Mouse (Mus musculus) stomach, postnatal 0 days (tissue): ENCODE results near the gene Olfr629. TPM values are rescaled to one million over a fixed set of nuclear protein-coding genes. Genes with fewer than 3 reads are reported as not detected.
"Not testable (repeated sequence)": the region's sequence is repeated elsewhere in the genome, so short reads cannot be mapped to it uniquely, and the experiment has no call there.

Experiments
- ATAC-seq: fragments of 200-750 bp; cut with Nextera tagmentation; 2 replicates; pipeline ENCODE4 v1.8.0; 2017; ENCODE audit not compliant: low FRiP score, low TSS enrichment
- DNase-seq: peaks from one replicate; pipeline ENCODE4 v3.0.0-alpha.2; 2016; ENCODE audit warnings: low spot score
- H3K27ac ChIP-seq: fragments of 300-500 bp; sonication (generic); replicated peaks from 2 replicates; pipeline ENCODE4 v1.5.1; 2014; ENCODE audit warnings: mild to moderate bottlenecking, control low read depth
- H3K27me3 ChIP-seq: fragments of 300-500 bp; sonication (generic); 2 replicates; pipeline ENCODE4 v1.6.1; 2014; ENCODE audit warnings: low read length; ENCODE audit not compliant: control insufficient read depth, insufficient read depth
- H3K36me3 ChIP-seq: fragments of 300-500 bp; sonication (generic); 2 replicates; pipeline ENCODE4 v1.6.1; 2014; ENCODE audit warnings: low read length, mixed read lengths; ENCODE audit not compliant: control insufficient read depth, insufficient read depth
- H3K4me1 ChIP-seq: fragments of 300-500 bp; sonication (generic); replicated peaks from 2 replicates; pipeline ENCODE4 v1.6.1; 2014; ENCODE audit warnings: antibody characterized with exemption; ENCODE audit not compliant: control insufficient read depth, insufficient read depth
- H3K4me2 ChIP-seq: fragments of 300-500 bp; sonication (generic); replicated peaks from 2 replicates; pipeline ENCODE4 v1.6.1; 2014; ENCODE audit warnings: low read depth, mild to moderate bottlenecking, control low read depth, moderate library complexity
- H3K4me3 ChIP-seq: fragments of 300-500 bp; sonication (generic); 2 replicates; pipeline ENCODE4 v1.5.1; 2014; ENCODE audit warnings: low read depth, low read length, control low read depth
- H3K9ac ChIP-seq: fragments of 300-500 bp; sonication (generic); 2 replicates; pipeline ENCODE4 v1.6.1; 2014; ENCODE audit warnings: mild to moderate bottlenecking, low read length, control low read depth, mixed read lengths
- H3K9me3 ChIP-seq: fragments of 300-500 bp; sonication (generic); 2 replicates; pipeline ENCODE4 v1.6.1; 2016; ENCODE audit warnings: low read length; ENCODE audit not compliant: control insufficient read depth
- CTCF ChIP-seq: IDR thresholded peaks from 2 replicates; pipeline ENCODE4 v1.5.1; 2016; ENCODE audit warnings: antibody characterized with exemption, low read depth, mild to moderate bottlenecking, moderate library complexity
- EP300 ChIP-seq: optimal IDR thresholded peaks from 2 replicates; pipeline ENCODE3; 2016; ENCODE audit warnings: antibody characterized with exemption
- WGBS: fragments of 180-500 bp; shearing (Covaris S2); extraction: QIAGEN DNeasy Blood & Tissue Kit; methylation state at CpG from one replicate; pipeline ENCODE4 v1.1.7; 2014; 5-methylcytosine and 5-hydroxymethylcytosine counted together
- polyA plus RNA-seq: library from polyadenylated mRNA; unstranded; fragments of >200 nt; fragmentation: Nextera tagmentation; extraction: Ambion mirVana; gene quantifications from 2 replicates; pipeline ENCODE4 v1.2.1, GENCODE M21; 2015

The Olfr629 gene
- polyA plus RNA-seq, 1 experiment from 2014 or later, result not detected

- no peak for TF ChIP-seq EP300
- no peak for TF ChIP-seq CTCF
- no peak for ATAC-seq
- H3K9ac ChIP-seq, result no peak within 1 kb of the TSS
- 36% methylated on average over 2 of the region's 2 CpGs for WGBS
- H3K27ac ChIP-seq, result no peak within 1 kb of the TSS
- H3K36me3 ChIP-seq, result no peaks in the 10 kb centered on the region
- DNase-seq, result no peak
- no peak within 1 kb of the TSS for H3K4me2 ChIP-seq
- H3K4me3 ChIP-seq, result no peak within 1 kb of the TSS
- no peaks in the 10 kb centered on the region for H3K27me3 ChIP-seq
- H3K9me3 ChIP-seq, result no peaks in the 10 kb centered on the region
- H3K4me1 ChIP-seq, result no peaks in the 10 kb centered on the region
Observed at GRCm38 (mm10) chr7:103757233-103757632, 12.5 kb upstream of the Olfr629 start, which contains the start of gene Olfr630. TSS of gene Olfr630 (minus strand) at chr7:103757333.

DNA sequence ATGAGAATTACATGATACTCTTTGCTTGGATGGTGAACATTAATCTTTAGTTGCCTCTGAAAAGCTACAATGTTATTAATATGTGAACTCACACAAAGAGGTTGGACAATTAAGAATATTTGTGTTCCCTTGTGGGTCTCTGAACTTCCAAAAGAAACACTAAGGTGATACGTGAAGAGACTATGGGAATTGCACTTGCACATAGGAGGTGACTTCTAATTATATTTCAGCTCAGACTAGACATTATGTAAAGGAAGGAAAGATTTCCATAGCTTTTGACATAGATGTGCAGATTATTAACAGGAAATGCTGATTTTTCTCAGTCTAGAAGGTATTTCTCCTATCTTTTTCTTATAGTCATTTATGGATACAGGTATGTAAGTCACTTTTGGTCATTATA lies 14.7 kb downstream of the Olfr629 start, which contains the start of gene Olfr628:
TSS of gene Olfr628 (plus strand) at position 301 of the 400 bp plus-strand sequence.
- DNase-seq (no peak), ATAC-seq (no peak)
- H3K36me3 ChIP-seq, result no peaks in the 10 kb centered on the region
- H3K4me2 ChIP-seq, result no peak within 1 kb of the TSS
- no peaks in the 10 kb centered on the region for H3K9me3 ChIP-seq
- no peaks in the 10 kb centered on the region for H3K27me3 ChIP-seq
- H3K4me1 ChIP-seq, result no peaks in the 10 kb centered on the region
- H3K4me3 ChIP-seq, result no peak within 1 kb of the TSS
- H3K9ac ChIP-seq, result no peak within 1 kb of the TSS
- TF ChIP-seq CTCF (no peak), EP300 (no peak)
- H3K27ac ChIP-seq, result no peak within 1 kb of the TSS
- 77% methylated on average over 1 of the region's 1 CpGs for WGBS

- not testable (repeated sequence) for ATAC-seq, H3K27ac ChIP-seq, H3K27me3 ChIP-seq, H3K9ac ChIP-seq, H3K4me2 ChIP-seq, H3K9me3 ChIP-seq, H3K4me3 ChIP-seq, DNase-seq, H3K4me1 ChIP-seq, H3K36me3 ChIP-seq
- whole genome bisulfite sequencing, result 88% methylated on average over 1 of the region's 1 CpGs
Observed at GRCm38 (mm10) chr7:103716398-103716797, 28.3 kb downstream of the Olfr629 start.

DNA sequence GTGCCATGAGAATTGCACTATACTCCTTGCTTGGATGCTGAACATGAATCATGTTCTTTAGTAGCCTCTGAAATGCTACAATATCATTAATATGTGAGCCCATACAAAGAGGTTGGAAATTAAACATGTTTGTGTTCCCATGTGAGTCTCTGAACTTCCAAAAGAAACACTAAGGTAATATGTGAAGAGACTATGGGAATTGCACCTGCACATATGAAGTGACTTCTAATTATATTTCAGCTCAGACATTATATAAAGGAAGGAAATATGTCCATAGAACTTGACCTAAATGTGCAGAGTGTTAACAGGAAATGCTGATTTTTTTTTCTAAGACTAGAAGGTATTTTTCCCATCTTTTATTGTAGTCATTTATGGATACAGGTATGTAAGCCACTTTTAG lies 30.4 kb downstream of the Olfr629 start, which contains the start of gene Olfr243:
TSS of gene Olfr243 (plus strand) at position 301 of the 400 bp plus-strand sequence.
- DNase-seq, result no peak
- no peak for TF ChIP-seq CTCF
- Histone ChIP-seq H3K36me3 (no peaks in the 10 kb centered on the region), H3K27me3 (no peaks in the 10 kb centered on the region), H3K9ac (no peak within 1 kb of the TSS), H3K4me1 (no peaks in the 10 kb centered on the region), H3K27ac (no peak within 1 kb of the TSS), H3K4me2 (no peak within 1 kb of the TSS), H3K4me3 (no peak within 1 kb of the TSS), H3K9me3 (no peaks in the 10 kb centered on the region)
- ATAC-seq, result no peak

DNA sequence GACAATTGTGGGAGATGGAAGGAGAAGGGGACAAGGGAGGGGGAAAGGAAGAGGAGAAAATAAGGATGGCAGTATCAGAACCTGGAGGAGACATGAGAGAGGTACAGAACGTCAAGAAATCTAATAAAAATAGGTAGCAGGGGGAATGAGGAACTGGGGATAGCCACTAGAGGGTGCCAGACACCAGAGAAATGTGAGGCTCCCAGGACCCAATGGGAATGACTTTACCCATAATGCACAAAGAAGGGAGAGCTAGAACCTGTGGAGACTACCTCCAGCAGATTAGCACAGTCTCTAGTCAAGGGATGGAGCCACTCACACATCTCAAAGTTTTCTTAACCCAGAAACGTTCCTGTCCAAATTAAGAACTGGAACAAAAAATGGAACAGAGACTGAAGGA lies 32.7 kb downstream of the Olfr629 start:
- H3K36me3 ChIP-seq, result no peaks in the 10 kb centered on the region
- TF ChIP-seq CTCF (peak; percentile 50), EP300 (no peak)
- no peaks in the 10 kb centered on the region for H3K4me1 ChIP-seq
- no peak overlapping the region for H3K27ac ChIP-seq
- no peak overlapping the region for H3K4me3 ChIP-seq
- H3K27me3 ChIP-seq, result no peaks in the 10 kb centered on the region
- no peak overlapping the region for H3K9ac ChIP-seq
- WGBS, result 30% methylated on average over 2 of the region's 2 CpGs
- H3K9me3 ChIP-seq, result no peaks in the 10 kb centered on the region
- DNase-seq (no peak), ATAC-seq (no peak)
- no peak overlapping the region for H3K4me2 ChIP-seq

DNA sequence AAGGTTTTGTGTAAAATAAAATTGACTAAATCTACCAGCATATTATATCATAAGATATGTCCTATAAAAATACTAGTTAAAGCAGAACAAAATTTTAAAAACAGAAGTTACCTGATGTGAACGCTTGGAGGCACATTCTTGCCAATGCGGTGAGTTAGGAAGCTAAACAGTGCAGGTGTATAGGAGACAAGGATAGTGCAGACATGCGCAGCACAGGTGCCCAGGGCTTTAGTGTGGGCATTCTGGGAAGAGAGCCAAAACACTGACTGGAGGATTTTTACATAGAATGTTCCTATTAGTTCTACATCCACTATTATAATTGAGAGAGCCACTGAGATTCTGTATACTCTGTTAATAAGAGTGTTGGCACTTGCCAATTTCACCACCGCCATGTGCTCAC lies 45.3 kb downstream of the Olfr629 start:
- Histone ChIP-seq H3K4me3 (no peak overlapping the region), H3K27me3 (no peaks in the 10 kb centered on the region), H3K27ac (no peak overlapping the region), H3K4me2 (no peak overlapping the region), H3K9ac (no peak overlapping the region), H3K4me1 (no peaks in the 10 kb centered on the region), H3K36me3 (no peaks in the 10 kb centered on the region), H3K9me3 (no peaks in the 10 kb centered on the region)
- 82% methylated on average over 4 of the region's 4 CpGs for WGBS
- TF ChIP-seq EP300 (no peak), CTCF (no peak)
- DNase-seq (no peak), ATAC-seq (no peak)

Other genes with a start within 250 kb of the Olfr629 start
- gene Olfr609, start 246.9 kb downstream of the Olfr629 start, polyA plus RNA-seq, result not detected in 2 replicates
- not detected in 2 replicates for gene Olfr610, start 232.8 kb downstream of the Olfr629 start, polyA plus RNA-seq
- gene Olfr611, start 224.1 kb downstream of the Olfr629 start, polyA plus RNA-seq, result not detected in 2 replicates
- not detected in 2 replicates for gene Olfr612, start 202.2 kb downstream of the Olfr629 start, polyA plus RNA-seq
- not detected in 2 replicates for gene Olfr613, start 196.9 kb downstream of the Olfr629 start, polyA plus RNA-seq
- not detected in 2 replicates for gene Olfr615, start 188.9 kb downstream of the Olfr629 start, polyA plus RNA-seq
- not detected in 2 replicates for gene Olfr616, start 175.8 kb downstream of the Olfr629 start, polyA plus RNA-seq
- gene Olfr617, start 171.9 kb downstream of the Olfr629 start, polyA plus RNA-seq, result not detected in 2 replicates
- gene Olfr618, start 154.8 kb downstream of the Olfr629 start, polyA plus RNA-seq, result 0.10 and 0.22 TPM in 2 replicates
- not detected in 2 replicates for gene Olfr619, start 144.4 kb downstream of the Olfr629 start, polyA plus RNA-seq
- gene Olfr620, start 132.4 kb downstream of the Olfr629 start, polyA plus RNA-seq, result 0.10 TPM in 1 of 2 replicates, not detected in the other
- not detected in 2 replicates for gene Olfr622, start 102.2 kb downstream of the Olfr629 start, polyA plus RNA-seq
- gene Olfr623, start 81.2 kb downstream of the Olfr629 start, polyA plus RNA-seq, result not detected in 2 replicates
- 0.02 TPM in 1 of 2 replicates, not detected in the other for gene Olfr624, start 73.8 kb downstream of the Olfr629 start, polyA plus RNA-seq
- gene Olfr625-ps1, start 62.2 kb downstream of the Olfr629 start, polyA plus RNA-seq, result not detected in 2 replicates
- gene Olfr243, start 30.3 kb downstream of the Olfr629 start, polyA plus RNA-seq, result not detected in 2 replicates
- not detected in 2 replicates for gene Olfr628, start 14.6 kb downstream of the Olfr629 start, polyA plus RNA-seq
- not detected in 2 replicates for gene Olfr630, start 12.4 kb upstream of the Olfr629 start, polyA plus RNA-seq
- gene Olfr69, start 26.7 kb upstream of the Olfr629 start, polyA plus RNA-seq, result not detected in 2 replicates
- gene Olfr68, start 34.8 kb upstream of the Olfr629 start, polyA plus RNA-seq, result 0.02 TPM in 1 of 2 replicates, not detected in the other
- not detected in 2 replicates for gene Olfr67, start 46.9 kb upstream of the Olfr629 start, polyA plus RNA-seq
- 137 and 177 TPM in 2 replicates for gene Hbb-bt, start 69.1 kb upstream of the Olfr629 start, polyA plus RNA-seq
- 597 and 747 TPM in 2 replicates for gene Hbb-bs, start 83.2 kb upstream of the Olfr629 start, polyA plus RNA-seq
- not detected in 2 replicates for gene Hbb-bh2, start 95.6 kb upstream of the Olfr629 start, polyA plus RNA-seq
- not detected in 2 replicates for gene Hbb-bh1, start 98.2 kb upstream of the Olfr629 start, polyA plus RNA-seq
- not detected in 2 replicates for gene Hbb-y, start 108.3 kb upstream of the Olfr629 start, polyA plus RNA-seq
- not detected in 2 replicates for gene Olfr66, start 141.3 kb upstream of the Olfr629 start, polyA plus RNA-seq
- not detected in 2 replicates for gene Olfr64, start 149.5 kb upstream of the Olfr629 start, polyA plus RNA-seq
- gene Olfr65, start 158.5 kb upstream of the Olfr629 start, polyA plus RNA-seq, result not detected in 2 replicates
- not detected in 2 replicates for gene Olfr631, start 183.9 kb upstream of the Olfr629 start, polyA plus RNA-seq
- gene Olfr632, start 189.4 kb upstream of the Olfr629 start, polyA plus RNA-seq, result not detected in 2 replicates
- not detected in 2 replicates for gene Olfr633, start 199.5 kb upstream of the Olfr629 start, polyA plus RNA-seq
- 0.01 TPM in 1 of 2 replicates, not detected in the other for gene Olfr635, start 226.2 kb upstream of the Olfr629 start, polyA plus RNA-seq